Mouse (Mus musculus) heart, postnatal 0 days (tissue): ENCODE data around the gene Atad5.

Source experiments
- CTCF ChIP-seq: IDR thresholded peaks from 2 replicates; pipeline ENCODE4 v1.5.1; 2016; ENCODE audit warnings: antibody characterized with exemption, control low read depth, low read depth
- EP300 ChIP-seq: IDR thresholded peaks from 2 replicates; pipeline ENCODE4 v1.6.1; 2016; ENCODE audit warnings: antibody characterized with exemption, low read depth

DNA sequence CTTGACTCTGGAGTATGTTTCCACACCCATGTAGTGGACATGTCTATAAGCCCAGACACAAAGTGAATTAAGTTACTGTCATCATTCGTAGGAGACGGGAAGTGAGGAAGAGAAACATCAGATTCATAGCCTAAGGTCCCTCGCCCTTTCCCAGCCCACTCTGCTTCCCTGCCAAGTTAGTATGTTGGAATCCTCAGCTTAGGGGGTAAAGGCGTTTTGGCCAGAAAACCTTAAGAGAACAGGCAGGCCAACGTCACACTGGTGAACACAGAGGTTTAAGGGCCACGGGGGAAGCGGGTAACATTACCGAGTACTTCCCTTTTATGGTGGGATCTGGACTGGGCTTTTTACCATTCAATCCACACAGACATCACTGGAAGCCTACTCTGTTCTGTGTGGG lies 66.3 kb downstream of the Atad5 start:
- TF ChIP-seq CTCF (no peak), EP300 (no peak)
